Mouse (Mus musculus): ENCODE results near the gene Gnl2.

Gene Gnl2

GRCm38 (mm10) chr4:125015806-125016635 lies at the start of gene Gnl2:
Gene Gnl2, plus strand, starts transcription at chr4:125016585.
- no peak for DNase-seq

DNA sequence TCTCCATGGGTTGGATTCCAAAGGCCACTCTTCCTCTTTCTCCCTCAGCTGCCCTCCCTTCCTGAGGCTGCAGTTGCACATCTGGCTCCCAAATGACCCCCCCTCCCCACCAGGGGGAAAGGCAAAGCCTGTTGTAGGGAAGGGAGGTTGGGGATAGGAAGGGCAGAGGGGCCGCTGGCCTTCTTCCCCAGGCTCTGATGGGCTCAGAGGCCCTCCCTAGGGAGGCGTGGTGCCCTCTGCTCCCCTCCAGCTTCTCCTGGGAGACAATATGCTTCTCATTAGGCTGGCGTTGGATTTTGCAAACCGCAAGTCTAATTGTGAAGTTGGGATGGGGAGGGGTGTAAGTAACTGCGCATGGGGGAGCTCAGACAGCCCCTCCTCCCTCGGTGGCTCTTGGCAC lies 47.7 kb upstream of the Gnl2 start:
- no peak for DNase-seq

DNA sequence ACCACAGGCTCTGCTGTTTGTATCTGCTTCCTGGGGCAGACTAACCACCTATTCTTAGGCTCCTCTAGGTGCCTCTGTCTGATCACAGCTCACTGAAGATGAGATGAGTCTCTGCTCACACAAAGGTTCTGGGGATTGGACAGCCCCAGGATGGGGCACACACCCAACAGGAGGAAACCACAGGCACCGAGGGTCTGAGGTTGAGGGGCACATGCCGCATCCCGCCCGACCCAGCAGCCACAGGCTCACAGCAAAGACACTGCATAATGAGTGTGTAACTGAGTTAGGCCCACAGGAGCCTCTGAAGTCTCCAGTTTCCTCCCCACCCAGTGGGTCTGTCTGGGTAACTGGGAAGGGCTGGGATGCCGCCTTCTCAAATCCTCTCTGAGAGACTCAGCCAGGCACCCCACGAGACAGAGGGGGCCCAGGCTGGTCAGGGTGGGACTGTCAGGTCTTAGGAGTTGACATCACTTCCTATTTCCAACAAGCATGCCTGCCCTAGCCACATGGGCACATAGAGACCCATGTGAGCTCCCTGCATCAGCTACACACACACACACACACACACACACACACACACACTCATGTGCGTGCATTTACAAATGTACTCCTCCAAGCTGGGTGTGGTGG lies 47.1 kb upstream of the Gnl2 start:
- no peak for DNase-seq

- DNase-seq: no peak
Measured at GRCm38 (mm10) chr4:124970194-124970593, 46.2 kb upstream of the Gnl2 start.

DNA sequence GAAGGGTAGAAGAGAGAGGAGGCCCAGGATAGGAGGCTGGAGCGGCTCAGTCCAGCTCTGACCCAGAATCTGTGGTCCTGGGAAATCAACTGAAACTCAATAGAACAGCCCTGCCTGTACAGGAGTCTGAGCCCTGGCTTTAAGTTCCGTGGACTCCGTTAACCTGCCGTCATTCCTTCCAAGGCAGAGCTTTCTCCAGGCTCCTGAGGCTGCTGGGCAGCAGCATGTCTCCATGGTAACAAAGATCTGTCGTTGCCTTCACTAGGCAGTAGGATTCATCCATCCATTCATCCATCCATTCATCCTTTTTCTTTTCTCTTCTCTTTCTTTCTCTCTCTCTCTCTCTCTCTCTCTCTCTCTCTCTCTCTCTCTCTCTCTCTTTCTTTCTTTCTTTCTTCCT lies 45.7 kb upstream of the Gnl2 start:
- no peak for DNase-seq

GRCm38 (mm10) chr4:124971094-124971493 lies 45.3 kb upstream of the Gnl2 start:
- no peak for DNase-seq

GRCm38 (mm10) chr4:124972316-124972715 lies 44.1 kb upstream of the Gnl2 start:
- DNase-seq: no peak

DNA sequence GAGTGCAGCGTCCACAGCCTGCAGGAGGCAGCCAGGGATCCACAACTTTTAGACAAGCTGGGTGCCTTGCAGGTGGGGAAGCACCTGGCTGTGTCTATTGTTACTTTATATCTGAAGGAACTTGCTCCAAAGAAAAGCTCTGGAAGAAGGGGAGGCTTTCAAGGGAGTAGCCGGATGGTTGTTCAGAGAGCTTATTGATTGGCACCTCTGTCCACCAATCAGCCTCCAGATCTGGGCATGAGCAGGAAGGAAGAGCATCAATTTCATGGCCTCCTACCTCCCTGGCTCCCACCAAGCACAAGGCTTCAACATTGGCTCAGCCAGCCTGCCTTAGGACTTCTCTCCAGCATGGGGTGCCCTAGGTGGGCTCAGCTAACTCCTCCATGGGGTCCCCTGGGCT lies 43.1 kb upstream of the Gnl2 start:
- DNase-seq: no peak

- DNase-seq: no peak
Measured at GRCm38 (mm10) chr4:124978201-124978600, 38.2 kb upstream of the Gnl2 start.

DNA sequence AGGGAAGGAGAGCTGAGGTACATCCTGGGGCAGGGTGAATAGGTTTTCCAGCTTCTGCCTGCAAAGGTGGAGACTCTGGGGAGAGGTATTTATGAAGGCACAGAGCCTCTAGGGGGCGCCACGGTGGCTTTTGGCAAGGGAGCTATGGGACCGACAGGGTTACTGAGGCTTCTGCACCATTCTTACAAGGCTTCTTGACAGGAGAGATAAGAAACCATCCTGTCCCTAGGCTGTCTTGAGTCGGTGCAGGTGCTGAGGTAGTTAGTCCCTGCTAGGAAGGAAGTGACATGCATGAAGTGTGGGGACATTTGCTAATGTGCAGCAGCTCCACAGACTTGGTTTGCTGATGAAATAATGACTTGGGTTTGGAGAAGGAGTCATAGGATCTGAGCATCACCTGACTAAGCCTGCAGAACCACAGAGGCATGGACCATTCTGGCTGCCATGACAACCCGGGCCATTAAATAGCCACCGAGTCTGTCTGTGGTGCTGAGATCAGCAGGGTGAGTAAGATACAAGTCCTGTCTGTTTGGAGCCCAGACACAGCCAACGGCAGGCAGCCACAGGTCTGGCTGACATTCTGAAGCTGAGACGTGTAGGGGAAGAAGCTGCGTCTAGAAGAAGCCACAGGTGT lies 32.4 kb upstream of the Gnl2 start:
- DNase-seq: no peak

DNA sequence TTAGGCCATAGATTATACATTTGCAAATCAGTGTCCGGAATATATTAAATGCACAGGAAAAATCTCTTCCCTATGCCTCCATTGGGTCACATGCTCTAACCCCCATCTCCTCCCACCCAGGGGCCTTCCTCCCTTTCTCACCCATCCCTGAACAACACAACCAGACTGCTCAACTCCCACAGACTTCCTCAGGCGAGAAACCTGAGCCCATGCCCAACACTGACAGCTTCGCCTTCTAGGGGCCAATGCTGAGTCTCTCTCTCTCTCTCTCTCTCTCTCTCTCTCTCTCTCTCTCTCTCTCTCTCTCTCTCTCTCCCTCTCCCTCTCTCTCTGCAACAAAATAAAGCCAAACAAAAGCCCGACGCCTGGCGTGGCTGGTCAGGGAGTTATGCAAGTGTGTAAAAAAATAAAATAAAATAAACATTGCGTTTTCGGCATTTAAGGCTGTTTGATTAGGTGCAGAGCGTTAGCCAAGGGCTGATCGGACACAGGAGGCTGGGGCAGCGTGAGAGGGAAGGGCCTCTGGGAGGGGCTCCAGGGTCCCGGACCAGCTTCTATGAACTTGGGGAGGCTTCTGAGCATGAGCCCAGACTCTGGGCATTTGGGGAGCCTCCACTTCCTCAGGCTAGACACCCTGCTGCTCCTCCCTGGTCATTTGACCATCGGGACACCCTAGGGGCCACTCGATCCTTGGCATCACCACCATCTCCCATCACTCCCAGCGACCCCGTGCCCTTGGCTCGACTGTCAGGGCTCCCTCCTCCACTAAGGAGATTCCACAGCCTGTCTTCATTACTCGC lies 31.3 kb upstream of the Gnl2 start:
- DNase-seq: no peak

DNA sequence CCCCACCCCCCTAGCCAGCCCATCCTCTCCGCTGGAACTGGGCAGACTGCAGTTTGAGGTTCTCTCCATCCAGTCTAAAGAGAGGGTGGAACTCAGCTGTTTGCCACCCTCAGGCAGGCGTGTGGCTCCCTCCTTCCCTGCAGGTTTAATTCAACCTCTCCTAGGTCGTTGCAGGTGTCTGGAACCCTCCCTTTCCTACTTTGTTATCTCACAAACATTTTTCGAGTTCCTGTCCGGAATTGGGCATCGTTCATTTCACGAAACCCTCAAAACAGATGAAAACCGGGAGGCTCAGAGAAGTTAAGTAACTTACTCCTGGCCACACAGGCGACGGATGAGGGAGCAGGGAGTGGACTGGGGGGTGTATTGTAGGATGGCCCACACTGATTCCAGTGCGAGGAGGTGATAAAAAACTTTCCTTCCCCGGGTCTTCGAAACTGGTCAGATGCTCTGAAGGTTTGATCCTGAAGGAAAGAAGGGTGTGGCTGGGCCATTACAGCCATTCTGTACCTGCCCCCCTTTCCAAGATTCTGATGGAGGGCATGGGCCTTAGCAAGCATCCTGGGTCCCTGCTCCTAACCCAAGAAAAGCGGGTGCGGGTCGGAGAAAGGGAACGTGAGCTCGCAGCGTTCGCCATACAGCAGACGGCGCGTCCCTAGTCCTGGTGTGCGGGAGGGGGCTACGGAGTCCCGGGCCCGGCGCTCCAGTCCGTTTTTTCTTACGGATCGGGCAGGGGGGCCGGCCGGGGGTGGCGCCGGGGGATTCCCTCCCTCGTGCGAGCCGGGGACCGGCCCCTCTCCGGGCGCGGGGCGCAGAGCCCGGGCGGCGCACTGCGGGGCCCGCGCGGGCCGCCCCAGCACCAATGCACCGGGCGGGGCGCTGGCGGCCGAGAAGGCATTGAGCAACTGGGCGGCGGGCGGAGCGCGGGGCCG lies 30.4 kb upstream of the Gnl2 start, which contains the start of gene Rspo1:
Gene Rspo1, plus strand, starts transcription at position 760 of the 932 bp plus-strand sequence.
- no peak for DNase-seq

- DNase-seq: no peak
Measured at GRCm38 (mm10) chr4:124986739-124987710, 29.4 kb upstream of the Gnl2 start.

- DNase-seq: no peak
Measured at GRCm38 (mm10) chr4:124987711-124988097, 28.7 kb upstream of the Gnl2 start.

GRCm38 (mm10) chr4:124988382-124988781 lies 28.0 kb upstream of the Gnl2 start:
- DNase-seq: no peak

DNA sequence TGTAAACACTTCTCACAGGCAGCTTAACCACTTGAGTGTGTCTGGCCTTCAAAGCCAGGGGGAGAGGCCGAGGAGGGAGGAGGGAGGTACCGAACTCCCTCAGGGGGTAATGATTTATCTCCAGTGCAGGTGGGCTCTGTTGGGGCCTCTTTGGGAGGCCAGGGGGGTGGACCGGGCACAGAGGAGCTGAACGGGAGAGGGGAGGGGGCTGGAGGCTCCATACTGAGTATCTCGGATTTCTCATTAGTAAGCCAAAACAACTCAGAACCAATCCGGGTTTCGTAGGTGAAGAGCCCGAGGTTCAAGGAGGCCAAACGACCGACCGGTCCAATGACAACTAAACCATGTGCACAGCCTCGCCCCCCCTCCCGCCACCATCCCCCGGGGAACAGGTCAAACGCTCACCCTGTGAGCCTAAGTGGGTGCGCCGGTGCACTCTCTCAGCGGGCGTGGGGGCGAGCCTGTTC lies 26.6 kb upstream of the Gnl2 start:
- no peak for DNase-seq

- no peak for DNase-seq
Measured at GRCm38 (mm10) chr4:124990325-124990724, 26.1 kb upstream of the Gnl2 start.

- DNase-seq: no peak
Measured at GRCm38 (mm10) chr4:124997479-124998147, 18.8 kb upstream of the Gnl2 start.

DNA sequence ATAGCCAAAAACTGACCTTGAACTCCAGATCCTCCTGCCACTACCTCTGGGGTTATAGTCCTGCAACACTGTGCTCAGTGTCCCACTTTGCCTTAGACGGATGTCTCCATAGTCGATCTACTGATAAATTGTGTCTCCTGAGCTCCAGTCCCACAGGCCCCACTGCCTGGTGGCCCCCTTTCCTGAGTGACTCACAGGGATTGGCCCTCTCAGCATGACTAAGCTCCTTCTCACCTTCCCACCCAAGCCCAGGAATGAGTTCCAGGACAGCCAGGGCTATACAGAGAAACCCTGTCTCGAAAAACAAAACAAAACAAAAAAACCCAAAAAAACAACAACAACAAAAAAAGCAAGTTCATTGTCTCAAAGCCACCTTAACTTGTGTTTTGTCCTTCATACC lies 16.8 kb upstream of the Gnl2 start:
- no peak for DNase-seq

DNA sequence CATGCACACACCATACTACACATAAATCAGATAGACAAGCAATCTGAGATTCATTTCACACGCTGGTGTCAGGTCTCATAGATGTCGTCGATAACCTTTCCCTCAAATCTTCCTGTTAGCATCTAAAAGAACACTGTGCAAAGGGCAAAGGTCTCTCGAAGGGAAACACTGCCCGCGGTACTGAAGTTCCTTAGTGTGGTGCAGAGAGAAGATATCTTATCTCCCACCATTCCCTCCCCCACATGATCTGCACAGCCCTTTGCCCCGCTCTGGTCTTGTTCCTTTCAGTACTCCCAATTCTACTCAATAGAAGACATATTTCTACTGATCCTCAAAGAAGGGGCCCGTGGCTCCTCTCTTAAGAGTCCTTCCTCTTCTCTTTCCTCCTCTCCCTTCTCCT lies 13.4 kb upstream of the Gnl2 start:
- no peak for DNase-seq
